Mouse (Mus musculus) heart, embryonic 10.5 days (tissue): Measurements from ENCODE around the gene Ccdc134. TPM values are rescaled to one million over a fixed set of nuclear protein-coding genes. Genes with fewer than 3 reads are reported as not detected.

Experiments used
- DNase-seq: peaks from one replicate; pipeline ENCODE4 v3.0.0-alpha.2; 2017; ENCODE audit warnings: low spot score
- H3K27ac ChIP-seq: fragments of 300-500 bp; sonication (generic); 2 replicates; pipeline ENCODE4 v1.5.1; 2016; ENCODE audit warnings: mild to moderate bottlenecking
- H3K27me3 ChIP-seq: fragments of 300-500 bp; sonication (generic); 2 replicates; pipeline ENCODE4 v1.6.1; 2016; ENCODE audit warnings: mild to moderate bottlenecking; ENCODE audit not compliant: poor library complexity, insufficient read depth, severe bottlenecking
- H3K36me3 ChIP-seq: fragments of 300-500 bp; sonication (generic); 2 replicates; pipeline ENCODE4 v1.6.1; 2016; ENCODE audit warnings: mild to moderate bottlenecking, moderate library complexity
- H3K4me1 ChIP-seq: fragments of 300-500 bp; sonication (generic); 2 replicates; pipeline ENCODE4 v1.6.1; 2016; ENCODE audit warnings: mild to moderate bottlenecking
- H3K4me3 ChIP-seq: fragments of 300-500 bp; sonication (generic); 2 replicates; pipeline ENCODE4 v1.5.1; 2016; ENCODE audit warnings: mild to moderate bottlenecking, moderate library complexity
- H3K9me3 ChIP-seq: fragments of 300-500 bp; sonication (generic); 2 replicates; pipeline ENCODE4 v1.6.1; 2016; ENCODE audit warnings: mild to moderate bottlenecking, moderate library complexity
- WGBS: fragments of 180-500 bp; shearing (Covaris S2); methylation state at CpG from one replicate; pipeline ENCODE4 v1.1.7; 2016; 5-methylcytosine and 5-hydroxymethylcytosine counted together
- polyA plus RNA-seq: library from polyadenylated mRNA; unstranded; fragments of >200 nt; fragmentation: Nextera tagmentation; extraction: Ambion mirVana; gene quantifications from 2 replicates; pipeline ENCODE4 v1.2.1, GENCODE M21; 2016

The Ccdc134 gene
- polyA plus RNA-seq, 1 experiment from 2014 or later: 19.4 TPM

DNA sequence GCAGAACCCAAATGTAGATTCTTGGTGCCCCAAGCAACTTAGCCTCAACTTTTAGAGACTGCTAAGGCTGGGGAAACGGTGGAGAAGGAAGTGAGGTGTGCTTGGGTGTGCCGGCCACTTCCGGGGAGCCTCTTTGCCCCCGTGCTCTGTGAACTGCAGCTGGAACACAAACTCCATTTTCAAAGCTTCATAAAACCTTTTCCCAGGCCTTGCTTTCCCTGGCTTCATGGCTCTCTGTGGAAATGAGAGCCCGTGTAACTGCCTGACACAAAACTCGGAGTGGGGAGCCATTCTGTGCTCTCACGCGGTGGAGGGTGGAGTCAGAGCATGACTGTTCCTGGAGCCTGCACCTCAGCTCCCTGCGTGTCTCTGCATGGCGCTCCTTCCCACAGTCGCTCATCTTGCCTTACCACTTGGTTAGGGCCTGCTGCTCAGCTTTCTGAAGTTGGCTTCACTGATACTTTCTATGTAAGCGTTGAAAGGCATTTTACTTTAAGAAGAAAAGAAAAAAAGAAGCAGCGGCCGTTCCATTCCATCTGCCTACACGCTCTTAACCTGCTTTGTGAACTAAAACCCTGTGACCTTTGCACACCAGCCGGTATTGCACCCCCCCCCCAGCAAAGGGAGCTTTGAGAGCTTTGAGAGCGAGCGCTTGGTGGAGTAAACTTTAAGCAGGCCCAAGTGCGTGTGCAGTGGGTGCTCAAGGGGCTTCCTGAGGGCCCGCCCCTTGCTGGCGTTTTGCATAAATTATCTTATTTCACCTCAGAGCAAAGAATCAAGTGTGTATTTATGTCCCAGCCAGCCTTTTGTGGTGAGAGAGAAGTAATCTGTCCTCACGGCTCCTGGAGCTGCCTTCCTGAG is 38.7 kb downstream of the Ccdc134 start:
- WGBS: 70% methylated on average over 22 of the region's 22 CpGs
- peaks cover 18% of the 10 kb centered on the region for H3K36me3 ChIP-seq
- peak overlapping the region; percentile 62; the same call in 1 of the 2 replicates for H3K27ac ChIP-seq
- no peak for DNase-seq
- H3K4me1 ChIP-seq: peaks cover 73% of the 10 kb centered on the region
- H3K9me3 ChIP-seq: no peaks in the 10 kb centered on the region
- no peaks in the 10 kb centered on the region for H3K27me3 ChIP-seq
- H3K4me3 ChIP-seq: no peak overlapping the region

DNA sequence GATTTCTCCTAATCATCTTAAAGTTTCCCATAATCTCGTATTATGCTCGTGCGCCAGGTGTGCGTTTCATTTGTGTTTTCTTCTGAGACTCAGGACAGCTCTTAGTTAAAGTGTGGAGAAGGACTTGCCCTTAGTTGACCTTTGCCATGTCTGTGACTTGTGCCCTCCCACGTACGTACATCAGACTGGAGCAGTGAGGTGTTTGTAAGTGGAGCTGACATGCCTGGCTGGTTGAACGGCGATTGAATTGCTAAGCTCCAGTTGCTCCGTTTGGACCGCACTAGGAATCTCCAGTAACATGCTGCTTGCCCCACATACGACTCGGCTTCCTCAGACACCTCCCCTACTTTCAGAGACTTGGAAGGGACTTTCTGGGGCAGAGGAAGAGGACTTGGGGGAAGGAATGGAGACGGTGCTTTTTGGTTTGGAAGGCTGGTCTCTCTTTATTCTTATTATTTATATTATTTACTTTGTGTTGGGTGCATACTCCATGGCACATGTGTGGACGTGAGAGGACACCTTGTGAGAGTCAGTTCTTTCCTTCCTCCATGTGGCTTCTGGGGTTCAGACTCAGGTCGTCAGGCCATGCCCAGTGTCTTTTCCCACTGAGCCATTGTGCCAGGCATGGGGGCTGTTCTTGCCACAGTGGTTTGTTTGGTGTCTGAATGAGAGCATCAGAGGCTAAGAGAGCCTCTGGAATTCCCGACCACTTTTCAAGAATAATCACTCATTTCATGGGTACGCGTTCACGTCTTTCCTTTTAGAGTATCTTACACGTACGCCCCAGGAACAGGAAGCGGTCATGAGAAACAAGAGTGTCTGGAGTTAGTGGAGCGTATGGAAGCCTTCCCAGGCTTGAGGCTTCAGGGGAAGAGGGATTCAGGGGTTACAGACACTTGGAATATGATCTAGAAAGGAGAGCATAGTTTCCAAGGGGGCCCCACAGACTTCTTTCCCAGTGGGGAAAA is 39.8 kb downstream of the Ccdc134 start:
- peaks cover 27% of the 10 kb centered on the region for H3K36me3 ChIP-seq
- H3K4me3 ChIP-seq: no peak overlapping the region
- DNase-seq: no peak
- peak overlapping the region; percentile 62; the same call in 1 of the 2 replicates for H3K27ac ChIP-seq
- H3K4me1 ChIP-seq: peaks cover 71% of the 10 kb centered on the region
- no peaks in the 10 kb centered on the region for H3K9me3 ChIP-seq
- H3K27me3 ChIP-seq: no peaks in the 10 kb centered on the region
- WGBS: 61% methylated on average over 23 of the region's 23 CpGs

- no peak for DNase-seq
- Histone ChIP-seq H3K9me3 (no peaks in the 10 kb centered on the region), H3K27ac (peak overlapping the region; percentile 43), H3K27me3 (no peaks in the 10 kb centered on the region), H3K4me1 (peaks cover 55% of the 10 kb centered on the region), H3K4me3 (no peak overlapping the region), H3K36me3 (peaks cover 47% of the 10 kb centered on the region)
- 80% methylated on average over 5 of the region's 5 CpGs for WGBS
Observed at GRCm38 (mm10) chr15:82169671-82170070, 41.9 kb downstream of the Ccdc134 start.

GRCm38 (mm10) chr15:82170437-82171377 is 43.0 kb downstream of the Ccdc134 start:
- Histone ChIP-seq H3K4me3 (no peak overlapping the region), H3K36me3 (peaks cover 58% of the 10 kb centered on the region), H3K27ac (peak overlapping the region; percentile 43), H3K9me3 (no peaks in the 10 kb centered on the region), H3K4me1 (peaks cover 47% of the 10 kb centered on the region), H3K27me3 (no peaks in the 10 kb centered on the region)
- WGBS: 79% methylated on average over 36 of the region's 36 CpGs
- DNase-seq: no peak

- Histone ChIP-seq H3K27me3 (no peaks in the 10 kb centered on the region), H3K9me3 (no peaks in the 10 kb centered on the region), H3K27ac (no peak overlapping the region), H3K4me3 (no peak overlapping the region), H3K36me3 (peaks cover 77% of the 10 kb centered on the region), H3K4me1 (peaks cover 28% of the 10 kb centered on the region)
- 87% methylated on average over 8 of the region's 8 CpGs for WGBS
- DNase-seq: no peak
Observed at GRCm38 (mm10) chr15:82172648-82173047, 44.9 kb downstream of the Ccdc134 start.

DNA sequence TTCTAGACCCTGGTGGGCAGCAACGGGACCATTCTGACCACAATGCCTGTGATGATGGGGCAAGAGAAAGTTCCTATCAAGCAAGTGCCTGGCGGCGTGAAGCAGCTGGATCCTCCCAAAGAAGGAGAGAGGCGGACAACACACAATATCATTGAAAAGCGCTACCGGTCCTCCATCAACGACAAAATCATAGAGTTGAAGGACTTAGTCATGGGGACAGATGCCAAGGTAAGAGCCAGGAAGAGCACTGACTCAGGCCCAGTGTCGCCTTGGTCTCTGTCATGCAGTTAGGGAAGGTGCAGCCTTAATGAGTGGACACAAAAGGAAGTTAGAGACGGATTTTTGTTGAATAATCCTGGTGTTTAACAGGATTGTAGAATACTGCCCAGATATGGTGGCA is 47.4 kb downstream of the Ccdc134 start:
- 96% methylated on average over 9 of the region's 9 CpGs for WGBS
- no peak for DNase-seq
- H3K27ac ChIP-seq: no peak overlapping the region
- H3K4me1 ChIP-seq: peaks cover 12% of the 10 kb centered on the region
- no peaks in the 10 kb centered on the region for H3K9me3 ChIP-seq
- no peak overlapping the region for H3K4me3 ChIP-seq
- peaks cover 97% of the 10 kb centered on the region for H3K36me3 ChIP-seq
- no peaks in the 10 kb centered on the region for H3K27me3 ChIP-seq

DNA sequence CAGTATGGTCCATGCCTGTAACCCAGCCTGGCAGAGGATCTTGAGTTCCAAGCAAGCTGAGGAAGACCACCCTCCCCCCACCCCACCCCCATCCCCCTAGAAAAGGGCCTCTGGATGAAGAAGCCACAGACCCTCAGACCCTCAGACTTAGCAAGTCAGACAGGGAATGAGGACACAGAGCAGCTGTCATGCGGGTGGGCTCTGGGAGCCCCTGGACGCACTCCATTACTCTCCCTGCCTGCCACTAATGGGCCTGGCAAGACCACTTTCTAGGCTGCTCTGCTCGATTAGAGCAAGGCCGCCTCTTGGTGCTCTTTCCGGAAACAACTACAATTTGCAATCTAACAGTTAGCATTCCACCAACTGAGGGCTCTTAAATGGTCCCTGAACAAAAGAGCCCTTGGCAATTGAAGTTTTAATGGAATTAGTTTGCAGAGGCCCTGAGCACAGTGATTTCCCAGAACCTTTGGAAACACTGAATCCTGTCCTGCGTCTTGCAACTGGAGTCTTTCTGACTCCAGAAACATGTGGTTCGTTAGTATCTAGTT is 50.1 kb downstream of the Ccdc134 start:
- WGBS: 91% methylated on average over 7 of the region's 7 CpGs
- peaks cover 98% of the 10 kb centered on the region for H3K36me3 ChIP-seq
- peaks cover 6% of the 10 kb centered on the region; the same call in 1 of the 2 replicates for H3K4me1 ChIP-seq

GRCm38 (mm10) chr15:82181131-82181530 is 53.4 kb downstream of the Ccdc134 start:
- Histone ChIP-seq H3K4me1 (peaks cover 39% of the 10 kb centered on the region), H3K9me3 (peaks cover 5% of the 10 kb centered on the region; the same call in 1 of the 2 replicates), H3K27me3 (no peaks in the 10 kb centered on the region), H3K27ac (0 out of 2 replicates have a peak overlapping the region, but pooled peaks have one; percentile 12), H3K4me3 (no peak overlapping the region), H3K36me3 (peaks cover 95% of the 10 kb centered on the region)
- no peak for DNase-seq
- WGBS: 52% methylated on average over 5 of the region's 5 CpGs

More for the DNA sequence above, 50.1 kb downstream of the Ccdc134 start:
- H3K9me3 ChIP-seq: peaks cover 5% of the 10 kb centered on the region; the same call in 1 of the 2 replicates
- no peaks in the 10 kb centered on the region for H3K27me3 ChIP-seq
- DNase-seq: no peak
- no peak overlapping the region for H3K27ac ChIP-seq
- H3K4me3 ChIP-seq: no peak overlapping the region

DNA sequence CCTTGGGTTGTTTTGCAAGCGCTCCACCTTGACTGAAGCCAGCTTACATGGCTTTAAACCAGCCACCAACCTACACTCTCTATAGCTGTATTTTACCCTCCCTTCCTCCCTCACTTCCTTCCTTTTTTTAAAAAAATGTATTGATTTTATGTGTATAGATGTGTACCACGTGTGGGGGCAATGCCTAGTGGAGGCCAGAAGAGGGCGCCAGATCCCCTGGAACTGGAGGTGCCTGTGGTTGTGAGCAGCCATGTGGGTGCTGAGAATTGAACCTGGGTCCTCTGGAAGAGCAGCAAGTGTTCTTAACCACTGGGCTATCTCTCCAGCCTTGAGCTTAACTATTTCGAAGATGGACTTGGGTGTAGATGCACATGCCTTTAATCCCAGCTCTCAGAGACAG is 54.6 kb downstream of the Ccdc134 start:
- Histone ChIP-seq H3K27ac (no peak overlapping the region), H3K4me1 (peaks cover 50% of the 10 kb centered on the region)

DNA sequence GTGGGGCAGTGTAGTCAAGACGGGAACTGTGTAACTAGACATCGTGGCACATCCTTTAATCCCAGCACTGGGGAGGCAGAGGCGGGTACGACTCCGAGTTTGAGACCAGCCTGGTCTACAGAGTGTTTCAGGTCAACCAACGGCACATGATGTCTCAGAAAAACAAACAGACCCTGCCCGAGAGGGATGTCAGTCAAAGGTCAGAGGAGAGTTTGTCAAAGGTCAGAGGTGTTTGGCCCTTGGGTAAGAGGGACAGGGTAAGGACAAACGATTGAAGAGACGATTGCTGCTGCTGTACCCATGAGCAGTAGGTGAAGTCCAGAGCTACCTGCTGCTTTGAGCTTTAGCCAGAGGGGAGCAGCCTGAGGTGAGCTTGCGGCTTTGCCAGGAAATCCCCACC is 55.9 kb downstream of the Ccdc134 start:
- peak overlapping the region; percentile 31; the same call in 1 of the 2 replicates for H3K4me3 ChIP-seq

More for the DNA sequence above, 54.6 kb downstream of the Ccdc134 start:
- Histone ChIP-seq H3K36me3 (peaks cover 91% of the 10 kb centered on the region), H3K9me3 (peaks cover 5% of the 10 kb centered on the region; the same call in 1 of the 2 replicates), H3K4me3 (no peak overlapping the region), H3K27me3 (no peaks in the 10 kb centered on the region)
- WGBS: 97% methylated on average over 4 of the region's 4 CpGs
- no peak for DNase-seq

DNA sequence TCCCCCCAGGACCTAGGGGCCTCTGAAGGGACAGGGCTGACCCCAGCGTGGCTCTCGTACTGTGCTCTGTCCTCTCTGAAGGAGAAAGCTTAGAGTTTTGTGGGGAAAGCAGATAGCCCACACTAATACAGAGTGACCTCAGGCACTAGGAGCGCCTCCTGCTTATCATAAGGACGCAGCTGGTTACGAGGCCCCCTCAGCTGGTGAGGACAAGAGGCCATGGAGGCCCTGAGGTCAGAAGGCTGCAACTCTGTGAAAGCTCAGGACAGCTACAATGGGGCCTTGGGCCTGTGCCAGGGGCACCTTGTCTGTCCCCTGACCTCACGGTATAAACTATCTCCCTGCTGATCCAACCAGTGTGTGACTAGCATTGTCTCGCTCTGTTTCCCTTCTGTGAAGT is 56.5 kb downstream of the Ccdc134 start:
- no peaks in the 10 kb centered on the region for H3K27me3 ChIP-seq
- WGBS: 28% methylated on average over 7 of the region's 7 CpGs
- H3K27ac ChIP-seq: peak overlapping the region; percentile 81
- H3K4me3 ChIP-seq: 0 out of 2 replicates have a peak overlapping the region, but pooled peaks have one; percentile 31
- H3K36me3 ChIP-seq: peaks cover 91% of the 10 kb centered on the region
- peaks cover 5% of the 10 kb centered on the region; the same call in 1 of the 2 replicates for H3K9me3 ChIP-seq
- peak; percentile 95 for DNase-seq
- H3K4me1 ChIP-seq: peaks cover 51% of the 10 kb centered on the region

More for the DNA sequence above, 55.9 kb downstream of the Ccdc134 start:
- Histone ChIP-seq H3K4me1 (peaks cover 51% of the 10 kb centered on the region), H3K27me3 (no peaks in the 10 kb centered on the region), H3K36me3 (peaks cover 91% of the 10 kb centered on the region), H3K27ac (peak overlapping the region; percentile 81), H3K9me3 (peaks cover 5% of the 10 kb centered on the region; the same call in 1 of the 2 replicates)
- DNase-seq: no peak
- WGBS: 60% methylated on average over 10 of the region's 10 CpGs
